Mouse (Mus musculus) CD8-positive naive resting alpha-beta T cell, adult 57 days (primary cell): ENCODE data around the gene Slc25a14. TPM values are rescaled to one million over a fixed set of nuclear protein-coding genes. Genes with fewer than 3 reads are reported as not detected.

Experiments used
- total RNA-seq: library from RNA; stranded (reverse); gene quantifications from one replicate; pipeline ENCODE4 v1.2.4, GENCODE M21; 2023

Gene Slc25a14
- total RNA-seq = 5.4 TPM

DNA sequence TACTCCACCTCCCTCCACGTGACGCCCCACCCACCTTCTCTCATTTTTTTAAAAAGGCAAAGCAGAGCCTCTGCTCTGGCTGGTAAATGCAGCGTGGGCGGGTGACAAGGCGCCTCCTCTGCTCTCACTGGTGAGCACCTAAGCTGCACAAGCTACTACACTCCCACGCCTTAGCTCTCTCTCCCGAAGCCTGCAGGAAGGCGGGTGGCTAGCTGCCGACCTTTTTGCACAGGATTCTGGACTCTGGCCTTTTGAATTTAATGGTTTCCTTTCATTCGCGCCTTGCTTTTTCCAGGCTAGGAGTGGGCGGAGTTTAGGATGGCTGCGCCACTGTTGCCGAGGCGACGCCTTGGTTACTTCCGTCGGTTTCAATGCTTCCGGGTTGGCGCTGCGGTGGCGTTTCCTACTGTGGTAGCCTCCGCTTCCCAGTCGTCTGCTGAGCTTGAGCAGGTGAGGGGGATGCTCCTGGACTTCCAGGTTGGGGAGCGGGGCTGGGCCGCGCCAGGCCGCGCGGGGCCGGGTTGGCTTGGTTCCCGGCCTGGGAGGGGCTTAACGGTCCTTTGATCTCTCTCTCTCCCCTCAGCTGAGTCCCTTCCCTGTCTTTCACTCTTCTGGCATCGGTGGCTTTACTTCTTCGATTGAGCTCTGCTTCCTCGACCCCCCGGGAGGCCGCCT, at the start of gene Slc25a14:
TSS of gene Slc25a14 (plus strand) at position 35 of the 675 bp plus-strand sequence.

GRCm38 (mm10) chrX:48594099-48594760, 29.0 kb upstream of the Slc25a14 start, which contains the start of gene Zfp280c:
Gene Zfp280c, minus strand, starts transcription at chrX:48594504.

GRCm38 (mm10) chrX:48674171-48674570, 51.0 kb downstream of the Slc25a14 start, which contains the start of gene Gpr119:
Gene Gpr119, minus strand, starts transcription at chrX:48674478.

GRCm38 (mm10) chrX:48694864-48695371, 71.7 kb downstream of the Slc25a14 start, which contains the start of gene Rbmx2:
Gene Rbmx2, plus strand, starts transcription at chrX:48695004.

Other genes with a start within 250 kb of the Slc25a14 start
- 117 TPM for gene Elf4, start 160.3 kb upstream of the Slc25a14 start, total RNA-seq
- 20.6 TPM for gene Aifm1, start 109.8 kb upstream of the Slc25a14 start, total RNA-seq
- not detected for gene Rab33a, start 104.1 kb upstream of the Slc25a14 start, total RNA-seq
- gene Zfp280c, start 28.9 kb upstream of the Slc25a14 start, total RNA-seq = 27.7 TPM
- gene Gpr119, start 51.1 kb downstream of the Slc25a14 start, total RNA-seq = not detected
- gene Rbmx2, start 71.6 kb downstream of the Slc25a14 start, total RNA-seq = 10.0 TPM